Mouse (Mus musculus) adrenal gland, adult (tissue): ENCODE results near the gene Zfp839.
A peak's percentile ranks its signal among the peaks of the same experiment; 100 is the strongest.

ENCODE experiments used
- DNase-seq, 2 experiments: peaks; one replicate each; pipeline ENCODE4 v3.0.0; 2022 to 2023; ENCODE audit warnings: low spot score in 1 of 2; ENCODE audit not compliant: inconsistent age in 2 of 2

Zfp839 gene

DNA sequence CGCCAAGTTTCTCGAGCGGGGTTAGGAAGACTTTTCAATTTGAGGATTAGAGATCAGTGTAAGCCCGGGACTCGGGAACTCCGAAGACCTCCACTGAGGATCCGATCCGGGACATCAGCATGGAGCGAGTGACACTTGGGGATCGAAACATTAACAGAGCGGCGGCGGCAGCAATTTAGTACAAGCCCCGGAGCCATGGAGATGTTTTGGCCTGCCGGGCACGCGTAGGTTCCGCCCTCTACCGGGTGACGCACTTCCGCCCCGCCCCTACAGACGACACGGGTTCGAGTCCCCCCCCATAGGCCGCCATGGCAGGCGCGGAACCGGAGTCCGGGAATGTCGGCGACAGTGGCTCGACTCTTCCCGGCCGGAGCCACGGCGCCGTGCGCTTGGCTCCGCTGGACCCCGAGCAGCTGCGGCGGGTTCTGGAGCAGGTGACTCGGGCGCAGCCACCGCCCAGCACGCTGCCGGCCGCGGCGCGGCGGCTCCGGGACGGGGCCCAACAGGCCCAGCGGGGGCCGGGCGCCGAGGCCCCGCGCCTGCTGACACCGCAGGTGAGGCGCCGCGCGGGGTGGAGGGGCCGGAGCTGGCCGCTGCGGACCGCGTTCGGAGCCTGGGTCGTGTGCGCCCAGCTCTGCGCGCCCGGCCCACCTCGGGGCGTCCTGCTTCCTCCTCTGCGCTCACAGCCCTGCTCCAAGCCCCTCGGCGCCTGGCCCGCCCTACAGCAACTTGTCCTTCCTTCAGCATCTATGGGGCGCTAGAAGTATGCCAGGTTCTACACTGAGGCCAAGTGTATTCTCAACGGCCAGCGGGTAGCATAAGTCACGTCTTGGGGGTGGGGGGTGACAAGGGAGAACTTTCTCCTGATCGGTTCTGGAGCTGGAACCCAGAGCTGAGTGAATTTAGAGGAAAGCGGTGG lies at the start of gene Zfp839:
TSS of gene Zfp839 (plus strand) at position 244 of the 919 bp plus-strand sequence.
- peak; percentile 90 to 97 for DNase-seq

DNA sequence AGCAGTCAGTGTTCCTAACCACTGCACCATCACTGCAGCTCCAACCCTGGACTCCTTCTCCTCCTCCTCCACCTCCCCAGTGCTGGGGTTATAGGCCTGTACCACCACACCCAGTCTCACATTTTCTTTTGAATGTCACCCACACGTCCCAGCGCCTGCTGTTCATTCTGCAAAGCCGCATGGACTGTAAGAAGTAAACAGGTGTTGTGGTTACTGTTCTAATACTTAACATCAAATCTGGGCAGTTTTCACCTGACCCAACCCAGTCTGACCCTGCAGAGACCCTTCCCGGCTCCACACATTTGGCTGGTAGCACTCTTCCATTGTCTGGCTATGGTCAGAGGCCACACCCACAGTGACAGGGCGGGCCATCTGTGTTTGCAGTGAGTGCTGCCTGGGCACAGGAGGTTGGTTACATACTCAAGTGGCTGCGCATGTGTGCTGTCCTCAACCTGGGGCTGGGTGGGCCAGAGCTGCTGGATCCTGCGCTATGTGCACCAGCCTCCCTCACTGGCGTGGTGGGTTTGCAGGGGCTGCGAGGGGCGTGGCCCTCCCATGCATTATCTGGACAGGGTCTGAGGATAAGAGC lies 48.1 kb upstream of the Zfp839 start:
- DNase-seq = no peak

DNA sequence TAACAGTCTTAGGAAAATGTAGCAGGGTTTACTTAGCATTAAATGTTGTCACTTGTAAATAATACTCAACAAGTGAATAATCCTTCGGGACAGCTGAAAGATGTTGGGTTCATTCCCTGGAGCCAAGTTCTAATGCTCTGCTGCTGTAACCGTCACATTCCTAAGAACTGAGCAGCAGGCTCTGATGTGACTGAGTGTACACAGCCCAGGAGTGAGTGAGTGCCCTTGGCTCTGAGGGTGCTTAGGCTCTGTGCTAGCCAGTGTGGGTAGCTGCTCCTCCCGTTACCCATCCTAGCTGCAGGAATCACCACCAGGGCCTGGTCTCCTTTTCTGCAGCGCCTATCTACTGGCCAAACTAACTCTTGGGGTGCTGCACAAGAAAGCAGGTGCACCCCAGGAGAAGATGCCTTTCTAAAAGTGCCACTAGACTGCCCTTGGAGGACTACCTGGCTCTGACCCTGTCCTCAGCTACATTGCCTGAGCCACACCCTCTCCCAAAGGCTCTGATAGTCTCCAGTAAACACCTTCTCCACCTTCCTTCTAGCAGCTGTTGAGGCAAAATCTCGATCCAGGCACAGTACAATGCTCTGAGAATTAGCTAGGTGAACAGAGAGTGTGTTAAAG lies 47.3 kb upstream of the Zfp839 start:
- no peak for DNase-seq

DNA sequence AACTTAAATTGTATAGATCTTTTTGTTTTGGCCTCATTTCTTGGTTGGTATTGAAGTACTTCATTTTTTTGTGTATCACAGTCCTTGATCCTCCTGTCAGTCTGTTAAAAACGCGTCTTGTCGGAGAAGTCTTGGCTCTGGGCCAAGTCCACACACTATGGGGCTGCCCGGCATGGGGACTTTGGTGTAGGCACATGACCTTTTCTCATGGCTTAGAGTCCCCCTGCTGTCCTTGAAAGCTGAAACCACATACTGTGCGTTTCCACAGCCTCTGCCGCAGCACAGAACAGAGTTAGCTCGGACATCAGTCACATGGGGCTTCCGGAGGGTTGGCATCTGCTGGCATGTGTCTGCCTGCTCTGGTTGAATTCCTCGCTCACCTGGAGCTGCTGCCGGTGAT lies 45.8 kb upstream of the Zfp839 start:
- DNase-seq = peak; percentile 75 to 81

DNA sequence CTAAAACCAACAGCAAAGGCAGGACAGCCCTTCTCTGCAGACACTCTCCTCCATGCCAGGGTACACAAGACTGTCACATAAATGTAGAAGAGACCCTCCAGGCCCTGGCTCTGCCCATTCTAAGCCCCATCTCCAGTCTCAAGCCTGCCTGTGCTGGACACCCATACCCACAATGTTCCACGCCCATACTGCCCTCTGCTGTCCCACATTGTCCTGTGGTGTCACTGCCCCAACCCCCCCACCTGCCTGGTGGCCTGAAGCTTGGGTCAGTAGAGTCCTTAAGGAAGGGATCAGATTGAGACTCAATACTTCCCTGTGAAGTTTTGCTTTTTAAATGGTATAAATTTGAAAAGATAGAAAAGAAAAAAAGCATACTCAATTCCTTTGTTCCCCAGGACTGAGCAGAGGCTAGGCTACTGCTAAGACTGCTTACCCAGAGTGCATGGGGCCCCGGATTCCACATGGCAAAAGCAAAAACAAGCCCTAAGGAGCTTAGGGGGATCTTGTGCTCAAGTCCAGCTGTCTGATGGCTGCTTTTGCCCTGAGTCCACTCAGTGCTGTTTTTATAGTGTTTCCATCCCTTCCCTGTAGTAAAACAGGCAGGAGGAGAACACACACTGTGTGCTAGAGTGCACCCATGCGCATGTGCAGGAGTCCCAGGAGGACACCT lies 43.6 kb upstream of the Zfp839 start:
- DNase-seq = peak; percentile 51 to 80

DNA sequence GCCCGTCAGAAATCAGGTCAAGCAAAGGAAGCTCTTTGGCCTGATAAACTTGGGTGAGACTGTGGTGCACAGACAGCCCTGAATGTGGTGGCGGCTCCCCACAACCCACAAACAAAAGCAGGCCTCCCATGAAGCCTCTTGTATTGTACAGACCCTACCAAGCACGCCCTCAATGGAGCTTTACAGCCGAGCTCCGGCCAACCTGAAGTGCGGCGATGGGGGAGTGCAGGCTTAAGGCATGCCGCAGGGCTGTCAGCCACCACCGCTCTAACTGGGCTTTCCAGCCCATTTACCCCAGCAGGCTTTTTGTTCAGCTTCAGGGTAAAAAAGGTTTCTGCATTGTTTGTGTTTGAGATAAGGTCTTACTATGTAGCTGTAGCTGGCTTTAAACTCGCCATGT lies 41.6 kb upstream of the Zfp839 start:
- DNase-seq = no peak

DNA sequence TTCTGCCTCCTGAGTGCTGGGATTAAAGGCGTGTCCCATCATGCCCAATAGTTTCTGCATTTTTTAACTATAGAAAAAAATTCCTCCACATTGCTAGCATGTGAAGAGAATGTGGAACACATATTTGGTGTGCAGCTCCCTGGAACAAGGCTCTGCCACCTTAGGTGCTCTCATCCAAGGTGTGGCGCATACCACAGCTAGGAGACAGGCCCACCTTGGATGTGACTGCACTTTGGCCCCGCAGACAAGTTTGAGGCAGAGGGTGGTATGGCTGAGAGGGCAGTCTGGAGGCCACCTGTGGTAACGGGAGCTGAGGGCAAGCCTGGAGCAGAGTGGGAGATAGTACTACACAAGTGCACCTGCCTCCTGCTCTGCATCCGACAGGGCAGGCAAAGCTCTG lies 41.2 kb upstream of the Zfp839 start:
- DNase-seq = no peak

DNA sequence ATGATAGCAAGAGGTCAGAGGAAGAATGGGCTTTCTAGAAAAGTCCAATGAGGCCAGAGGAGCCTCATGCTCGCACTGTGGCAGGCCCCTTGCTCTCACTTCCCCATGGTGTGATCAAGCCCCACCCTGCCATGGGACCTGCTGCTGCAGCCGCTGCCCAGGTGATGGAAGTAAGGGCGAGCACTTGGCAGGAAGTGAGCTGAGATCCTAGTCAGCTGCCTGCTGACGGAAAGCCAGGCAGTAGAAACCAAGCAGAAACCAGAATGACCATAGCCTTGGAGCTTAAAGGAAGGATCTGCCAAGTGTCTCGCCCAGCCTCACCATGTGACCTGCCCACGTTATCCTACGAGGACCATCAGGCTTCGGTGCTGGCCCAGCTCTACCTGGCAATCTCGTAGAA lies 36.9 kb upstream of the Zfp839 start:
- DNase-seq = no peak

DNA sequence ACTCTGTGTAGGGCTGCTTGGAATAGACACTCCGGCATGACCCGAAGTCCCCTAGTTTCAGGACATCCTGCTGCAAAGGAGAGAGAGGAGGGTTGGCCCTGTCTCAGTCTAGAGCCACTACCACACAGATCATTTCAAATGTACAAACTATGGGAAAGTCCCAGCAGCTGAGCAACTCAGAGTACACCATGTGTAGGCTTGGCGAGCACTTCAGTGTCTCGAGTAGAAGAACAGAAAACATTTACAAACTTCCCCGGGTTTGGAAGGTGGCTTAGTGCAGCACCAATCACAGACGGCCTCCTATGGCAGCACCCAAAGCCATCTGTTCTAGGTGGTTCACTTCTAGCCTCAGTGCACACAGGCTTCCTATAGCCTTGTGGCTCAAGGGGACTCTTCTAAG lies 36.4 kb upstream of the Zfp839 start:
- no peak for DNase-seq

DNA sequence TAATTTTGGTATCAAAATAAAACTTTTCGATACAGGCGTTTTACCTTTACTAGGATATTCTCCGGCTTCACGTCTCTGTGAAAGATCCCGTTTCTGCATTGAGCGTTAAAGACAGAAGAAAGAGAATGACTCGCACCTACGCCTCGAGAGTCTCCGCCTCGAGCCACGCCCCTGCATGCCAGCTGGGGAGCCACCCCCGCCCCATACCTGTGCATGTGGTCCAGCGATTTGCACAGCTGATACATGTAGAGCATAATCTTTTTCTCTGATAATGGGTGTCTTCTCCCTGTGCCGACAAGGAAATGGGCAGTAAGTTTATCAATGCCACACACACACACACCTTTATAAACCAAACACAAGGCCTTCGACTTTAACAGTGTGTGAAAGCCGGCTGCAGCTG lies 35.1 kb upstream of the Zfp839 start:
- DNase-seq = no peak

DNA sequence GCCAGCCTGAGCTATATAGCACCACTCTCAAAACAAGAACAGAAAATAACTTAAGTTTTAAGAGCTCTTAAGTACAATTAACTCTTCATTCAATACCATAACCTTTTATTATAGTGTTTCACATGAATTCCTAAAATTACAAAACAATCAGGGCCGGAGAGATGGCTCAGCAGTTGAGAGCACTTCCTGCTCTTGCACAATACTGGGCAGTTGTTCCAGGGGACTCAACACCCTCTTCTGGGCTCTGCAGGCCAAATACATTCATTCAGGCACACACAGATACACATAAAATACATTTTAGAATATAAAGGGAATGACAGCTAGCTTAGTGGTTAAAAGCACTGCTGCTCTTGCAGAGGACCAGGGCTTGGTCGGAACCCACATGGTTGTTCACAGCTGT lies 33.2 kb upstream of the Zfp839 start:
- no peak for DNase-seq

DNA sequence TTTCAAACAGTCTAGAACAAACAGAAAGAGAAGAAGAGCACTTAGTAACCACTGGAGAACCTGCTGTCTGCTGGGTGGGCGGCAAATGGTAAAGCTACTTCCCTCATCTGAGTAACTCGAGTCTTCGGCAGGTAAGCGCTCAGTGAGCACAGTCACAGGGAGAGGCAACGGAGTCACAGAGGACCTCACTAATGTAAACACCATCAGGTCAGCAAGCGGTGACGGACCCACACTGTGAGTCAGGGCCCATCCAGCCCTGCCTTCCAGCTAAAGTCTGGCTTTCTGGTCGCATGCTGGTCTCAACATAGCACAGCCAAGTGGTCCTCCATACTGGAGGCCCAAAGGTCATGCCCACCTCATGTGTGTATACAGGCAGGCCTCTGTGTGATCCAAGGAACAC lies 30.7 kb upstream of the Zfp839 start:
- no peak for DNase-seq

DNA sequence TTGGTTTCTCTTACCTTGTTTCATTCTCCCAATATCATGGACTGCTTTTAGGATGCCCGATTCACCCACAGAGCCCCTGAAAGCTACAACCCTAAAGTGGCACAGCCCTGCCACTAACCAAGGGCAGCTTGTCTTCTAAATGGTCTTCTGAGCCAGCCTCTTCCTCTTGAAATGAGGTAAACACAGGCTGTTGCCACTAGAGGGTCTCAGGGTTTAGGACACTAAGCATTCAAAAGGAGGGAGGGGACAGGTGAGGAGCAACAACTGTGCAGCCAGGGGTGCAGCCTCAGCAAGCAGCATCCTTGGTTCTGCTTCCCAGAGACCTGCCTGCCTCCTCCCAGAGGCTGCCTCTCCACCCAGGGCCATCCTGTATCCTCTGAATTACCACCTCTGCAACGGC lies 28.3 kb upstream of the Zfp839 start:
- DNase-seq = no peak

DNA sequence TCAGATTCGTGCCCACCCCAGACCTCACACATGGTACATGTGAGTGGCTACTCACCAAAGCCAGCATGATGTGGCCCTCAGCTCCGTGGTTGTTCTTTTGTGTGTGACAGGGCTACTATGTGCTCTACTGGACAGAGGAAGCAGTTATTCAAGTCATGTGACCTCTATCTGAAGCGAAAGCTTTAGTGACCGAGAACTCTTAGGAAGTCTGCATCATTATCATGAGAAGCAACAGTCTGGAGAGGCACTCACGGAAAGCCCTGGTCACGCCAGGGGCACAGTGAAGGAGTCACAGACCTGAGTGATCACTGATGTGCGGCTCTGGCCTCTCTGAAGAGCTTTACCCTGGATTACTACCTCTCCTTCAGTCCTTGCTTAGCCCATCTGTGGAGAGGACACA lies 27.7 kb upstream of the Zfp839 start:
- DNase-seq = no peak

DNA sequence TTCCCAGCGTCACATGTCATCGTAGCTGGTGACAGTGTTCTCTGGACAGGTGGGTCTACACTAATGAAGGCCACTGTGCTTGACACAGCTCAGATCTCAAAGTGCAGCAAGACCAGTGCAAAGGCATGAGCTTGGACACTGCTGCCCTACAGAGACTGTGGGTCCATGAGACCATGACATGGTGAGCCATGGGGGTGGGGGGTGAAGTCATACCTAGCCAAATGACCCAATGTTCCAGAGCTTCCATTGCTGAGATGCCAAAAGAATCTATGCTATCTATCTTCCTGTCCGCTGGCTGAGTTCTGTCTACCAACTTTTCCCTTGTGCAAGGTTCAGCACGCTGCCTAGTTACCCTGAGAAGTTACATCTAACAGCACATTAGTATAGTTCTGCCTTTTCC lies 21.1 kb upstream of the Zfp839 start:
- DNase-seq = peak; percentile 43 to 53

DNA sequence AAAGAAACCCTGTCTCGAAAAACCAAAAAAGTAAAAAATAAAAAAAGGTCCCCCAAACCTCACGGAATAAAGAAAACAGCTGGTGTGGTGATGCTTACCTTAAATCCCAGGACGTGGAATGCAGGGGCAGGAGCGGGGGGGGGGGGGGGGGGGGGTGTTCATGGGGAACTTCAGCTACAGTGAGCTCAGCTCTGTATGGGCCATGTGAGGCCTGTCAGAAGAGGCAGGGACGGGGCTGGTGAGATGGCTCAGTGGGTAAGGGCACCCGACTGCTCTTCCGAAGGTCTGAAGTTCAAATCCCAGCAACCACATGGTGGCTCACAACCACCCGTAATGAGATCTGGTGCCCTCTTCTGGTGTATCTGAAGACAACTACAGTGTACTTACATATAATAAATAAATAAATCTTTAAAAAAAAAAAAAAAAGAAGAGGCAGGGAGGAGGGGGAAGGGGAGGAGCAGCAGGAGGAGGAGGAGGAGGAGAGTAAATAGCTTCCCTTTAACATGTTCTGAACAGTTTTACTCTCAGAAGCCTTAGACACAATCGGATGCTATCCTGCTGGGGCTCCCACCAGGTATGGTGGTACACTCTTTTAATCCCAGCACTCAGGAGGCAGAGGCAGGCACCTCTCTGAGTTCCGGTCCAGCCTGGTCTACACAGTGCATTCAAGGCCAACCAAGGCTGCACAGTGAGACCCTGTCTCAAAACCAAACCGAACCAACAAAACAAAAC lies 19.6 kb upstream of the Zfp839 start:
- DNase-seq = no peak

DNA sequence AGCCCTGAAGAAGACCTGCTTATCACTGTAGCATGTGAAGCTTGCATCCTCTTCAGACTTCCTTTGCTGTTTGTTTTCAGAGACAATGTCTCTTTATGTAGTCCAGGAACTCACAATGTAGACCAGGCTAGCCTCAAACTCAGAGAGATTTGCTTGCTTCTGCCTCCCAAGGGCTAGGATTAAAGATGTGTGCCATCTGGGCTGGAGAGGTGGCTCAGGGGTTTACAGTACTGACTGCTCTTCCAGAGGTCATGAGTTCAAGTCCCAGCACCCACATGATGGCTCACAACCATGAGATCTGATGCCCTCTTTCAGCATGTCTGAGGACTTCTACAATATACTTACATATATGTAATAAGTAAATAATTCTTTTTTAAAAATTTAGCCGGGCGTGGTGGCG lies 14.9 kb upstream of the Zfp839 start:
- DNase-seq = no peak

DNA sequence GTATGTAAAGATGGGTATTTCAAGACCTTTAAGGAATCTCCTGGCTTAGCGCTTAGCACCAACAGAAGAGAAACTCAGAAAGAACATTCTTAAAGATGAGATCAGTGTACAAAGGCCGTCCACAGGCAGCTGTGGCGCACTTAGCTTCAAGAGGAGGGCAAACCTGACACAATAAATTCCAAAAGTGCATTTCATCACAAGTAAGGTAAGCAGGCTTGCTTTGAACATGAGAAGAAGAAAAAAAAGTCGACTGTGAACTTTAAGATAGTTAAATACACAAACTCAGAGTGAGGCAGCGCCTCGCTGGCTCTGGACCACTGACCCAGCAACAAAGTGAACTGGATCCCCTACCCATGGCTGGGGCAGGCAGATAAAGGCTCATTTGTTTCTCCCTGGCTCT lies 13.3 kb upstream of the Zfp839 start:
- no peak for DNase-seq

DNA sequence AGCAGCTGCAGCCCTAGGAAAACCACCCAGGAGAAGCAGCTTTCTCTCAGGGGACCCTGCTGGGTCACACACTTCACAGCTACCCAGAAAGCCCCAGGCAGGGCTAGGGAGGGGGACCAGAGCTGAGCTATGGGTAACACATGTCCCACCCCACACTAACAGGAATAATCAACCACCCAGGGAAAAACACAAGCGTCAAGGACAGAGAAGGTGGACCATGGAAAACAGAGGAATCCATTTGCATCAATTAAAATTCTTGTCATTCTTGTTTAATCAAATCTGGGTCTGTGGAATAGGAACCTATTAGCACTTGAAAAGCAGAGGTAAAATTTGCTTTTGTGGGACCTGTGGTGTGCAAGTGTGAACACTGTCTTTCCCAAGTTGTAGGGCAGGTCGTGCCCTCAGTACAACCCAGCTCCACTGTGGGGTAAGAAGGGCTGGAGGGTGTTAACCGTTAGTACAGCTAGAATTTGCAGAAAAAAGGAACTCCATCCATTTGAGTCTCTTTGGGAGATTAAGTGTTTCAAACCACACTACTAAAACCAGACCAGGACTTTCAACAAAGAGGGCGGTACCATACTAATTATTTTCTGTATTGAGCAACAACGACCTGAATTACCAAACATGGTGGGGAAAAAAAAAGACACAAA lies 12.7 kb upstream of the Zfp839 start:
- no peak for DNase-seq

DNA sequence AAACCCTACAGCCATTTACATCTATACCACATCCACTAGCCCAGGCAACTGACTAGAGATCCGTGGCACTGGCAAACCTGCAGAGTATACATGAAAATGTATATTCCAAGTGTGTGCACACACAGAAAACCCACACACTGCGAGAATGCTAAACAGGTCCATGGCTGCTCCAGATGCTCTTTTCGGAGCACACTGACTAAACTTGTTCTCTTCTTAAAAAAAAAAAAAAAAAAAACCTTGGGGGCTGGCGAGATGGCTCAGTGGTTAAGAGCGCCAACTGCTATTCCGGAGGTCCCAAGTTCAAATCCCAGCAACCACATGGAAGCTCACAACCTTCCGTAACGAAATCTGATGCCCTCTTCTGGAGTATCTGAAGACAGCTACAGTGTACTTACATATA lies 12.2 kb upstream of the Zfp839 start:
- DNase-seq = no peak
